Mouse (Mus musculus) ES-Bruce4 (cell line): ENCODE measurements around the gene Ccnd2.

Source experiments
- CTCF ChIP-seq: IDR thresholded peaks from one replicate; pipeline ENCODE4 v1.8.1; 2011; ENCODE audit warnings: low read depth, low read length
- EP300 ChIP-seq: IDR thresholded peaks from 2 replicates; pipeline ENCODE4 v1.6.1; 2011; ENCODE audit warnings: low read depth, low read length; ENCODE audit not compliant: insufficient read depth
- POLR2A ChIP-seq: IDR thresholded peaks from one replicate; pipeline ENCODE4 v1.8.1; 2011; ENCODE audit warnings: low read length; ENCODE audit not compliant: insufficient read depth

- TF ChIP-seq POLR2A (no peak), EP300 (no peak), CTCF (no peak)
Measured at GRCm38 (mm10) chr6:127149944-127150662, 1.9 kb downstream of the Ccnd2 start.
